In the genomic region with DNA sequence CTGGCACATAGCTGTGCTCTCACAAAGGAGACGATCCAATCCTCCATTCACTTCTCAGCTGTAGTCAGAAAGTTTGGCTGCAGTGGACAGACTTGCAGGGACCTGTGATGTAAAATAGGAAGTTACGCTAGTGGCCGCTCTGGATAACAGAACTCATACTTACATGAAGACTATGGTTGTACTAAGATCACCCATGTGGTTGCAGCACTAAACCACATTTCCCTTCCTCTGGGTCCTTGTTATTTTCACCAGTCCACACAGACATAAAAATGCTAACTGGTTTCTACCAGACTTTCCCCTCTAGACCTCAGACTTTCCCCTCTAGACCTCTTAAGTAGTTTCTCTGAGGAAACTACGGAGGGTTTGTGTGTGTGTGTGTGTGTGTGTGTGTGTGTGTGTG, we compare ENCODE assay signal across 32 mouse cellular contexts. TPM values are rescaled to one million over a fixed set of nuclear protein-coding genes. Genes with fewer than 3 reads are reported as not detected.
"Had no signal": no experiment of that assay in that cellular context is flagged by ENCODE, and none has a peak within 500 bp of the region (broad histone marks: within the 10 kb centered on the region; RNA-seq: fewer than 3 reads in every experiment).

No protein-coding gene starts in this region.

- H3K4me2 ChIP-seq: liver, embryonic 13.5 days; midbrain, embryonic 12.5 days; neural tube, embryonic 13.5 days; stomach, embryonic 15.5 days had no signal

- H3K4me1 ChIP-seq: liver, embryonic 13.5 days; midbrain, embryonic 12.5 days; neural tube, embryonic 13.5 days; stomach, embryonic 15.5 days had no signal

- H3K27ac ChIP-seq: liver, embryonic 13.5 days; macrophage; midbrain, embryonic 12.5 days; neural tube, embryonic 13.5 days; stomach, embryonic 15.5 days had no signal

- ATAC-seq: midbrain, embryonic 16.5 days had no signal

- H3K36me3 ChIP-seq: liver, embryonic 13.5 days; midbrain, embryonic 12.5 days; neural tube, embryonic 13.5 days; stomach, embryonic 15.5 days had no signal

- DNase-seq: kidney, adult 18-20 months; kidney, adult 9 months; kidney, postnatal 14 days; kidney, postnatal 4 days; layer of hippocampus, adult 9-11 months; liver, embryonic 13.5 days; lung, adult 2 months; retina, postnatal 1 day; right cerebral cortex, postnatal 25 days; spleen, adult 18-20 months; thymus, postnatal 25 days had no signal

- H3K9me3 ChIP-seq: liver, embryonic 13.5 days; midbrain, embryonic 12.5 days; neural tube, embryonic 13.5 days; stomach, embryonic 15.5 days had no signal

- H3K4me3 ChIP-seq: liver, embryonic 13.5 days; midbrain, embryonic 12.5 days; myocyte; neural tube, embryonic 13.5 days; stomach, embryonic 15.5 days had no signal

- H3K9ac ChIP-seq: liver, embryonic 13.5 days; midbrain, embryonic 12.5 days; neural tube, embryonic 13.5 days; stomach, embryonic 15.5 days had no signal

- H3K27me3 ChIP-seq: liver, embryonic 13.5 days; midbrain, embryonic 12.5 days; neural tube, embryonic 13.5 days; stomach, embryonic 15.5 days had no signal

RNA-seq across cellular contexts. Expression of a gene that starts 1.1 kb away (rescaled TPM):
- total RNA-seq: layer of hippocampus, adult 18-20 months; layer of hippocampus, postnatal 25 days; left cerebral cortex, adult 18-20 months; left cerebral cortex, postnatal 25 days; liver, adult 2 months; megakaryocyte-erythroid progenitor cell, adult 5-6 weeks; monocyte, adult 5-6 weeks; neutrophil, adult 5-6 weeks had no signal
- polyA plus RNA-seq: kidney, embryonic 16.5 days; limb, embryonic 11.5 days; limb, embryonic 14.5 days; liver, adult 2 months; liver, embryonic 13.5 days; liver, embryonic 16.5 days; lung, adult 2 months; lung, embryonic 16.5 days; macrophage; midbrain, embryonic 12.5 days; midbrain, embryonic 16.5 days; neural tube, embryonic 13.5 days; stomach, embryonic 15.5 days; thymus, postnatal 0 days; urinary bladder, adult 2 months had no signal

RNA-seq across cellular contexts. Expression of a gene that starts 12.6 kb away (rescaled TPM):
- total RNA-seq: layer of hippocampus, adult 18-20 months; layer of hippocampus, postnatal 25 days; left cerebral cortex, adult 18-20 months; left cerebral cortex, postnatal 25 days; liver, adult 2 months; megakaryocyte-erythroid progenitor cell, adult 5-6 weeks; monocyte, adult 5-6 weeks; neutrophil, adult 5-6 weeks had no signal
- polyA plus RNA-seq: kidney, embryonic 16.5 days; limb, embryonic 11.5 days; limb, embryonic 14.5 days; liver, adult 2 months; liver, embryonic 13.5 days; liver, embryonic 16.5 days; lung, adult 2 months; lung, embryonic 16.5 days; macrophage; midbrain, embryonic 12.5 days; midbrain, embryonic 16.5 days; myocyte; neural tube, embryonic 13.5 days; stomach, embryonic 15.5 days; thymus, postnatal 0 days; urinary bladder, adult 2 months had no signal

RNA-seq across cellular contexts. Expression of a gene that starts 14.7 kb away (rescaled TPM):
- total RNA-seq: layer of hippocampus, adult 18-20 months; layer of hippocampus, postnatal 25 days; left cerebral cortex, adult 18-20 months; left cerebral cortex, postnatal 25 days; liver, adult 2 months; megakaryocyte-erythroid progenitor cell, adult 5-6 weeks; monocyte, adult 5-6 weeks; neutrophil, adult 5-6 weeks had no signal
- polyA plus RNA-seq: kidney, embryonic 16.5 days; limb, embryonic 11.5 days; limb, embryonic 14.5 days; liver, adult 2 months; liver, embryonic 13.5 days; liver, embryonic 16.5 days; lung, adult 2 months; lung, embryonic 16.5 days; macrophage; midbrain, embryonic 12.5 days; midbrain, embryonic 16.5 days; neural tube, embryonic 13.5 days; stomach, embryonic 15.5 days; thymus, postnatal 0 days; urinary bladder, adult 2 months had no signal

RNA-seq across cellular contexts. Expression of a gene that starts 47.8 kb away (rescaled TPM):
- total RNA-seq: layer of hippocampus, adult 18-20 months; left cerebral cortex, adult 18-20 months; left cerebral cortex, postnatal 25 days; liver, adult 2 months; monocyte, adult 5-6 weeks; neutrophil, adult 5-6 weeks had no signal
- polyA plus RNA-seq: limb, embryonic 11.5 days; liver, adult 2 months; liver, embryonic 16.5 days; macrophage; midbrain, embryonic 12.5 days; midbrain, embryonic 16.5 days; neural tube, embryonic 13.5 days; stomach, embryonic 15.5 days had no signal

RNA-seq across cellular contexts. Expression of a gene that starts 50.8 kb away (rescaled TPM):
- total RNA-seq: layer of hippocampus, adult 18-20 months; layer of hippocampus, postnatal 25 days; left cerebral cortex, adult 18-20 months; left cerebral cortex, postnatal 25 days; liver, adult 2 months; megakaryocyte-erythroid progenitor cell, adult 5-6 weeks; monocyte, adult 5-6 weeks; neutrophil, adult 5-6 weeks had no signal
- polyA plus RNA-seq: kidney, embryonic 16.5 days; limb, embryonic 11.5 days; limb, embryonic 14.5 days; liver, adult 2 months; liver, embryonic 13.5 days; liver, embryonic 16.5 days; lung, adult 2 months; lung, embryonic 16.5 days; macrophage; midbrain, embryonic 12.5 days; midbrain, embryonic 16.5 days; myocyte; neural tube, embryonic 13.5 days; stomach, embryonic 15.5 days; thymus, postnatal 0 days; urinary bladder, adult 2 months had no signal
